Mouse (Mus musculus) c-Kit-positive CD71-negative TER-119-negative erythroid progenitor cells, embryonic 14.5 days (primary cell): ENCODE results near the gene Ptprt.

Experiments used
- DNase-seq: peaks from one replicate; pipeline ENCODE4 v3.0.0-alpha.2; 2013; ENCODE audit warnings: low read depth

The Ptprt gene

DNA sequence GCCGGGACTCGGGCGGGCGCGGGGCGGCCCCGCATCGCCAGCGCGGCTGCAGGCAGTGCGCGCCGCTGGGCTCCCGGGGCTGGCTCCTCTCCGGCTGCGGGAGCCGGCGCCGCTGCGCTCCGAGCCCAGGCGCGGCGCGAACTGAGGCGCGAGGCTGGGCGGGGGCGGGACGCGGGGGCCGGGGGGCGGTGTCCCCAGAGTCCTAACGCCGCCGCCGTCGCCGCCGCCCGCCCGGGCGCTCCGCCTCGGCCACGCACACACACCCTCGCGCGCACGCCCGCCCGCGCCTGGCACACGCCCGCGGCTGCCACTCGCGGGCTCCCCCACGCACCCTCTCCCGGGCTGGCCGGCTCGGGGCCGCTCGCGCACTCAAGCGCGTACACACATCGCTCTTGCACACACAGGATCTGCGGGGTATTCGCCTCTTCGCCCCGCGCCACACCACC lies at the start of gene Ptprt:
TSS of gene Ptprt (minus strand) at position 207 of the 446 bp plus-strand sequence.
- DNase-seq: no peak

DNA sequence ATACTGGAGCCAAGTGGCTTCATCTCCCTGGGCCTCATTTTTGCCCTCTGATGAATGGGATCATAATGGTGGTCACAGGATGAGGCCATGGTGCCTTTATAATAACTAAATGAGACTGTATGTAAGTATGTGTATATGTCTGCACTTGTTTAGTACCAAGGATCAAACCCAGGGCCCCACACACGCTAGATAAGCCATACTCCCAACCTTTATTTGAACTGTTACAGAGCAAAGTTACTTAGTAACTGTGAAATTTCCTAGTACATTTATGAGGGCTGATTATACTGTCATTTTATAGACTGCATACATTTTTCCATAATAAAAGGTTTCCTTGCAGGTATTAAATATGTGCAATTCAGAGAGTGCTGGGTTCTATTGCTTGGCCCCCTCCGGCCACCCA lies 49.5 kb upstream of the Ptprt start:
- no peak for DNase-seq

DNA sequence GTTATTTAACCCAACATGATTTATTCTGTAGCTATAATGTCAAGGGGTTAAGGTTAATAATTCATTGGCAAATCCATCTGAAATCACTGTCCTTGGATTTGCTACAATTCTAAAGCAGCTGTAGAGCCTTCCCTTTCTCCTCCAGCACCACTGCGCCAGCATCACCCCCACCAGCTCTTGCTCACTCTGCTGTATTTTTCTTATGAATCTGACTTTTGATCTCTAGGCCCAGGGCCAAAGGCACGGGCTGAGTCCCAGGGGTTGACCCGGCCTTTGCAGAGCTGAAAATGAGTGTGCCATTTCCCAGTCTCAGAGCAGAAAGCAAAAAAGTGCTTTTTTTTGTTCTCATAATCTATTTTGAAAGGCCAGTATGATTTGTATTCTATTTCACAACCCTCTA lies 38.7 kb upstream of the Ptprt start:
- DNase-seq: no peak

DNA sequence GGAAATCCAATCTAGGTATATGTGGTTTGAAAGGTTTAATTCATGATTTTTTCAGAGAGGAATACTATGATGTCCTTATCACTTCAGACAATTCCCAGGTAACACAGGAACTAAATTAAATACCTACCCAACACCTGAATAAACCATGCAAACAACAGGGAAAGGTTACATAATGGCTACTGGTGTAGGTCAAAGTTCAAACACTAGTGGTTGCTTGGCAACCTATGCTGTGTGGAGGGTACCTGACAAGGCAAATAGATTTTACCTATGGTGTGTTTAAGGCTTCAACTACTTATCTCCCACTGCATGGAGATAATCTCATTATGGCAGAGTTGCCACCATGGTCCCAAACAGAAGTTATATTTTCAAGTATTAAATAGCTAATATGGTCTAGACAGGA lies 38.1 kb upstream of the Ptprt start:
- DNase-seq: no peak

DNA sequence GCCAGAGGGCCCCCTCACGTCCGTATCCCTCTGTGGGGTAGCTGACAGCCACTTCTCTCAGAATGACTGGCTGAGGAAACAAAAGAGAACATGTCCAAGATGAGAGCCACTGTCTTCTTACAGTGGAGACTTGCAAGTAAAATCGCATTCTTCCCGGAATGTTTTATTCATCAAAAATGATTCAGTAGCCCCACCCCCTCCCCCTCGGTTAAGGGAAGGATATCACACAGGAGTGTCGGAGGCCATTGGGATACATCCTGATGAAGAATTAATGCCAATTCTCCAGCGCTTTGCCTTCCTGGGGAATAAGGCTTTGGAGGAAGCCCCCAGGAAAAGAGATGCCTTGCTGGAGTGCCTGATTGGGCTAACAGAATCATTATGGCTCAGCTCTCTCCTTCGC lies 37.1 kb upstream of the Ptprt start:
- DNase-seq: no peak

DNA sequence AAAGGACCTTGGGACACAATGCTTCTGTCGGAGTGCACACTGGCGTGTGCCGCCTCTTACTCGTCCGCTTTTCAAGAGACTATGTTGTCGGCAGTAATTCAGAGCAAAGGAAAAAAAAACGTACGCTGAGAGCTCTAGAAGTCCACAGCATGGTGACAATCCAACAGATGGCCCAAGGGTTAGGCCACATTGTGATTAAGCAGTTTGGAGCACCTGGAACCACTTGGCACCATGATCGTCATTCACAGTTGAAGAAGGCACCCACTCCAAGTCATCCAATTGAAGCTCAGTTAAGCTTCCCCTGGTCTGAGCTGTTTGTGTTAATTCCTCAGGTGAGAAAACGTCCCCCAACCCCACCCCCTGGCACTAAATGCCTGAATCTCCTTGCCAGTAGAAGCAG lies 36.2 kb upstream of the Ptprt start:
- DNase-seq: no peak

DNA sequence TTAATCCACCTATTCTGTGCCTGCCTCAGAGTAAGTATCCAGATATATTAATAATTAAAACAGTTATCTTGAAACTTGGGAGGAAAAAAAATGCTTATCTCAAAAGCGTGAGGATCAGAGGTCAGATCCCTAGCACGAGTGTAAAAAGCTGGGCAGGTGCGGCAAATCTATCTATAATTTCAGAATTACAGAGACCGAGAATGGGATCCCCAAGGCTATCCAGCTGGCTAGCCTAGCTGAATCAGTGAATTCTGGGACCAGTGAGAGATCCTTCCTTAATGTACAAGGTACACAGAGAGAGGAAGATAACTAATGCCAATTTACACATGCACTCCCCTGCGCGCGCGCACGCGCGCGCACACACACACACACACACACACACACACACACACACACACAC lies 31.2 kb upstream of the Ptprt start:
- DNase-seq: no peak

DNA sequence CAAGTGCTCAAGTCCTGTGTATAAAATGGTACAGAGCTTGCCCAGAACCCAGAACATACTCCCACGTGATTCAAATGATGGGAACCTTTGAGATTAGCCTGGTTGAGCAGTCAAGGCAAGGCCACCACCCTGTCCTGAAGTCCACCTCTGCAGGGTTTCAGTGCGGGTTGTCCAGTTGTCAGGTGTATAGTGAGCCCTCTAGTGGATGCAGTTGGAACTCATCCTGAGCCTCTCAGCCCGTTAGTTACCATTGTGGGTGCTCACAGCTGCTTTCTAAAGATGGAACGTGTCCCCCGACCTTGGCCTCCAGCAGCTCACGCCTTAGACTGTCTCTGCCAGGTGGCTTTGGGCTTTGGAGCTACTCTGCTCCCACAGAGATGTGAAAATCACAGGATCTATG lies 21.7 kb upstream of the Ptprt start:
- peak; percentile 5 for DNase-seq

DNA sequence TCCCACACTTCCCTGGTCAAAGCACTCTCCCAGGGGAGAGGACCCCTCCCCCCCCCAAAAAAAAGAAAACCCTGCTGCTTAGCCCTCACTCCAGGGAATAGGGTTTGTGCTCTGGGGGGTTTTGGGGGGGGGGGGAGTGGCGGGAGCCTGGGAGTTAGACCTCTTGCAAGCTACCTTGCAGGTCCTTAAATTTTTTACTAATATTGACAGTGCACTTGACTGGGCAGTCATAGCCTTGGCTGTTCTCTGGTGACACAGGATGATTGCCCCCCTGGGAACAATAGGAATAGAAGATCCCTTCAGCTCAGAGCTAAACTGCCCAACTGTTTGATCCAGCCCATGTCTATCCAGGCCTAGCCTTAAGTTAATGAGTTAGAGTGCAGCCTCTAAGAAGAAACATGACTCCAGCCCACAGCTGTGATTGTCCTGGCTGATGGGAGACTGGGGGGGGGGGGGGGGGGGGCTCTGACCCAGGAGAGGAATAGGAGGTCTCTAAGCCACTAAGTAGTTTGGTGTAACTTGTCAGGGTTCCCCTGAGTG lies 1.6 kb upstream of the Ptprt start:
- no peak for DNase-seq

DNA sequence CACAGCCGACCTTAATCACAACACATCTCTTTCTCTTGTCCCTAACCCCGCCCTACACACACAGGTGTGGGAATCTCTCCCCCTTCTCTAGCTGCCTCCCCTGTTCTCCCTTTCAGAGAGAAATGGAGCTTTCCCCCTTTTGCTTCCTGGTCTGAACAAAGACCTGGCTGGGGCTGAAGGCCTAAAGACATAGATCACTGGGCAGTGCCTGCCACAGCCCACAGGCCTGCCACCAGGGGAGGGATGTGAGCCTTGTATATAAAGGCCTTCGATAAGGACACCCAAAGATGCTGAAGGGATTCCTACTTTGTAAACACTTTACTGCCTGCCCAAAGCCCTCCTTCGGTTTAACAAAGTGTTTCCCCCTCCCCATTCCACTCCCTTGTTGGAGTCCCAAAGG lies 786 bp upstream of the Ptprt start:
- no peak for DNase-seq

DNA sequence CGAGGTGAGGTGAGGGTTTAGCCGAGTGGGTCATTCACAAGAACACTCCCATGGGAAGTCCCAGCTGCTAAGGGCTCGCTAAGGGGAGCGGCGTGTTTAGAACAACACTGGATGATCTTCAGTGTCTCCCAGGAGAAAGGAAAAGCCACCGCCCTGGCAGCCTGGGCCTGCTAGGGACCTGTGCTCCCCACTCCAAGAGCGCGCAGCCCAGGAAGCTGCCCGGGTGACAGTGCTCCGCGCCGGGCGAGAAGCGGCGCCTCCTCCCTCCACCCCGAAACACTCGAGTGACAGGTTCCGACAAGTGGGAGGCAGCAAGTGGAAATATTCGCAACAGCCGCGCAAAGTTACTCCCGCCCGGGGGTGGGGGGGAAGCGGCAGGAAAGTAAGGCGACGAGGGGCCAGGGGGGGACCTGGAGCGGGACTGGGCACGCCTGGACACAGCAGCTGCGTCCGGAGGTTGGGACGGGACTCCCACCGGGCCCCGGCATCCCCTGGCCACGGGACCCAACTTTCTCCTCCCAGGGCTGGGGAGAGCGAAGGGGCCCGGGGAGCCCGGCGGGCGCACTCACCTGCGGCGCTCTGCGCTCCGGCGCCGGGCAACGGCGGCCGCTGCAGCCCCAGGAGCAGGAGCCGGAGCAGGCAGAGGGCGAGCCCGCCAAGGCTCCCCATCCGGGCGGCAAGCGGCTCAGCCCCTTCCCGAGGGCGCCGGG lies 561 bp downstream of the Ptprt start:
- DNase-seq: no peak

DNA sequence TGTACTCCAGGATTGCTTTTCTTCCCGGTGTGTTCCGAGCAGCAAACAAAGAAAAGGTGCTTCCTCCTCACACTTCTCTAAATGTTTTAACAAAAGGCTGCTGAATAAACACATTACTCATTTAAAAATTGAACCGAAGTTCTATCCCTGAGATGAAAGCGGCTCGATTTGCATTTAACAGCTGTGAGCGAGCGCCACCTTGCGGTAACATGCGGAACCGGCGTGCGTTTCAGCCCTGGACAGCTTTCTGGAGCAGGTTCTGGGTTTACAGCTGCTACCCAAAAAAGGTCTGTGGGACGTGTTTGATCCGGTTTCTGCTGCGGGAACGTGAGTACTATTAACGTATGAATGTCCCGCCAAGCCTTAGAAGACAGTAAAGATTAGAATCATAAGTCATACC lies 1.9 kb downstream of the Ptprt start:
- peak; percentile 50 for DNase-seq

DNA sequence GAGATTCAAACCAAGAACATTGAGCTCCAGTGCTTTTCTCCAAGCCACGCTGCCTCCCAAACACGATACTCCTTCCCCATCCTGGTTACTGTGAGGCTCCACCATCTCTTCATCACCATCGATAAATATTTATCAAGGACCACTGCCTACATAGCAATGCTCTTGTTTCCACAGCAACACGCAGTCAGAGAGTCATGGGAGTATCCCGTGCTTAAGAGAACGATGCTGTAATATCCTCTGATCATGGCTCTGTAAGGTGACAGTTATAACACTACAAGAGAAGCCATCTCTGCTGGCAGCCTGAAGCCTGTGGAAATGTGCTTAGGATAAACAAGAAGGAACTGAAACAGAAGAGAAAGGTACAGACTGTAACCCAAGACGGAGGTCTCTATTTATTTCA lies 3.4 kb downstream of the Ptprt start:
- DNase-seq: no peak

DNA sequence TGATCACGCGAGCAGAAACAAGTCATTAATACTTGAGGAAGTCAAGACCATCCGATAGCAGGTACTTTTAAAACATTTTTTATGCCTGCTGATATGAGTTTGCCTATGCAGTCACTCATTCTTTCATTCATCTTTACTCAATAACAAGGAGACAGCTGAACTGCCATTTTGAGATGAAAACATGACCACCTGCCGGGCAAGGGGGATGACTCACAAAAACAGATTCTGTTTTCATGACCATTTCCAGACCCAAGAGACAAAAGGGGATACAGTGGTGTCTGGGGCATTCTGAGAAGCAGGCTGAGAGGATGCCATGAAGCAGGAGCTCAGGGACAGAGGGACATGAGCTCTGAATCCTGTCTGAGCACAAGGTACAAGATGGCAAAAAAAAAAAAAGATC lies 6.5 kb downstream of the Ptprt start:
- DNase-seq: no peak

DNA sequence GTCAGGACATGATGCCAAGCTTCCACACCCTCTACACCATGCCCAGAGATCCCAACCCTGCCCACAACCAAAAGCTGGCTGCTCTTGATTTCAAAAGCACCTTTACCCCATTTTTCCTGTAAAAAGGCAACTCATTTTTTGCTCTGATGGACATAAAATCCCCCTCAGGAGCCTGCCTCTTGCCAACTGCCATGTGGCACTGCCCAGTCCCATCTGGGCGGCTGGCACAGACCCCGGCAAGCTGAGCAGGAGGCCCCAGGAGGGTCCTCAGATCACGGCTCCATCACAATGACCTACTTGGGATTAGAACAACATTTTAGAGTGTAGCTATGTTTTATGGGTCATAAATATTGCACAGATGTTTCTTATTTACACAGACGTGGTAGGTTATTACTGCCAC lies 22.3 kb downstream of the Ptprt start:
- DNase-seq: no peak

DNA sequence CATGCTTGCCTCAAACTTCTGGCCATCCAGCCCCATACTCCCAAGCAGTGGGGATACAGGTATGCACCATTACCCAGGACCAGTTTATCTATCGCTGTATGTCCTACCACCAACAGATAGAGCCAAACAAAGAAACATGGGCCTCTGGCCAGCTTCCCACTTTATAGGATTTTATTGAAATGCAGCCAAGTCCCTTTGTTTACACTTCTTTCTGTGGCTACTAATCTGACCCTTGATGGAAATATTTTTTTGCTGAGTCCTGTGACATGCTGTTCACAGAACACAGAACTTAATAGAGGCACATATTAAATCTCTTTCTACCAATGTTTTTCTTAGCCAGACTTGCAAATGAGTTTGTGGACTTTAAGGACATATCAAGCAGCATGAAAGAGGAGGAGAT lies 23.4 kb downstream of the Ptprt start:
- no peak for DNase-seq

DNA sequence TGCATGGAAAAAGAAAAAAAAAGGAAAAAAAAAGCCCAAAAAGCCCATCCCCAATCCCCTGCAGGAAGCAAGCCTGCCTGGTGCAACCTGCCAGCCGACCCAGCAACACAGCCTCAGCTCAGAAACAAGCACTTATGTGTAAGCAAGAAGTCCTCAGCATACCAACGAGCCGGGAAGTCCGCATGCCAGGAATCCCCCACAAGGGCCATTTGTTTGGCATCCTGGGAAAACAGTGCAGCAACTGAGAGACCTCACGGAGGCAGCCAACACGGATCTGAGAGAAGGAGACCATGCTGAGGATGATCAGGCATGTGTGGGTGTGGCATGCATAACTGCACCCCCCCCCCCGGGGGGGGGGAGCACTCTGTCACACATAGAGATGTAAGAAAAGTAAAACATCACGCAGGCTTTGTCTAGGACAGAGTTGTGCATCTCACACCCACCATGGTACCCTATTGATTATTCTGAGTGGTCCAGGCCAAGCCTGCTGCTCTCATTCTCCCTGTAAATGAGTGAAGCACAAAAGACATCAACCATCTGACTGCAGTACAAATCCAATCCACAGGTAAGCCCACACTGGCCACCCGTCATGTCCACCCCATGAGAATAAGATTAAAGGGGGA lies 24.4 kb downstream of the Ptprt start:
- no peak for DNase-seq

DNA sequence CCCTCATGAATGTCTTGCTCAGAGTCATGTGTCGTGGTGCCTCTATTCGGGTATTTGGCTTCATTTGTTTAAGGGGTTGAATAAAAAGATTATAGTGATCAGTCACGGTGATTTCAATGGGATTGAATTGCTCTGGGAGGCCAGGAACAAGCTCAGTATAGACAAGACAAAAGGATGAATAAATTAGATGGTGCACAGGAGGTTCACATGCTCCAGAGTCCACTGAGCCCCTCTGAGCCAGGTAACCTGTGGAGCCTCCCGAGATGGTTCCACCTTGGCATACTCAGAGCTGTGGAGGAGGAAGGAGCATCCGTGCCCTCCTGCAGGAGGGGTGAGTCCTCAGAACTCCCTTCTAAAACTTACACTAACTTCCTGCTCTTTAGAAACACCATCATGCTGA lies 26.0 kb downstream of the Ptprt start:
- no peak for DNase-seq

DNA sequence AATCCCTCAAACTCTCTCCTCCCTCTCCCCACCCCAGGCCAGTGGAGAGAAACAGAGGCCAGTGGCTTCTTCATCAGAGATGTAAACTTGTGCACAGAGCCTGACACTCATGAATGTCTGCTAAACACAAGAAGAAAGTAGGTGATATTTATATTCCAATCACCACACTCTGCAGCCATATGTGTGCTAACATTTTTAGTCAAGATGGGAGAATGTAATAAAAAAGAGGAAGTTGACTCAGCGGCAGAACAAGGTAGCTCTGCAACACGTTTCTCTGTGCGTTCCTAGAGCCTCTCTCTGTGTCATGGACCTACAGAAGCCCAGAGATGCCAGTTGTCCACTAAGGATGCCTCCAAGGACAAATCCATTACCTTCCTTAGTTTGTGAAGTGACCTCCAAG lies 34.9 kb downstream of the Ptprt start:
- DNase-seq: no peak

DNA sequence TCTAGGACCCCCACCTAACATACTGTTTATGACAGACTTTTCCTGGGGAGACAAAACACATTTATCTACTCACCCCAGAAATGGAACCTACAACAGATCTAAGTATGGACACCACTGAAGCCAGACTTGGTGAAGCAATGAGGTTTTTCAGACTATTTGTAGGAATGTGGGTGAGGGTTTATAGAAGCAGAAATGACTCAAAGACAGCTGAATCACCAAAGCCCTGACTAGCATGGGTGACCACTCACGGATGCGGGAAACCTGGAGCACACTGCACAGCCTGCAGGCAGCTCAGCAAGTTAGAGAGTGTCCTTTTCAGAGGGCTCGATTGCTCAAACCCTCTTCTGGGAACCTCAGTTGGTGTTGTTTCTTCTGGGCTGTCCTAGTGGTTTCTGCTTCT lies 36.2 kb downstream of the Ptprt start:
- no peak for DNase-seq

DNA sequence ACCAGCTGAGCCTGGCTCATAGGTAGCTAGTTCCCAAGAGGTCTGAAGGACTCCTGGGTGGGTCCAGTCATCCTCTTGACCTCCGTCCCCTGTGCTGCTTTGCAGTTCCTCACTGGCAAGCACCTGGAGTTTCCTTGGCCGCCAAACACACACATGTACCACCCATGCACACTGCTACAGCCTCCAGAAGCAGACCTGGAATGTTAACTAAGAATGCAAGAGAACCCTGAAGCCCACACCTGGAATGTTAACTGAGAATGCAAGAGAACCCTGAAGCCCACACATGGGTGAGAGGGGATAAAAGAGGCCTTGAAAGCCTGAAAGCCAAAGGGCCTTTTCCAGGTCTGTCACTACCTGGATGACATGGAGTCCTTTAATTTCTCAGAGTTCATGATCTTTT lies 46.7 kb downstream of the Ptprt start:
- no peak for DNase-seq

DNA sequence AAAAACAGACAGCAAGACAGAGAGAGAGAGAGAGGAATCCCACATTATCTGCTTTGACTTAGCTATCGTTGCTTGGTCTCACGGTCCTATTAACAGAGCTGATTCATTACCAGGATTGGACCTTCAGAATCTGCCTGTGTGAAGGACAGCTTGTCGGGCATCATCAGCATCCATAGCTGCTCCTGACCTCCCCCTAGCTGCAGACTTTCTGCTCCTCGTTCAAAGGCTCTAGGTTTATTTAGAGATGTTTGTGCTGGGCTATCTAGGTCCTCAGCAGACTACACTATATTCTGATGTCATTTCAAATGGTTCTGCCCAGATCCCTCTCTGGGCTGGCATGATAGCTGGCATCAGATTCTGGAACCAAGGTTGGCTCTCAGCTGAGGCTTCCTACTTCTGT lies 47.5 kb downstream of the Ptprt start:
- no peak for DNase-seq

DNA sequence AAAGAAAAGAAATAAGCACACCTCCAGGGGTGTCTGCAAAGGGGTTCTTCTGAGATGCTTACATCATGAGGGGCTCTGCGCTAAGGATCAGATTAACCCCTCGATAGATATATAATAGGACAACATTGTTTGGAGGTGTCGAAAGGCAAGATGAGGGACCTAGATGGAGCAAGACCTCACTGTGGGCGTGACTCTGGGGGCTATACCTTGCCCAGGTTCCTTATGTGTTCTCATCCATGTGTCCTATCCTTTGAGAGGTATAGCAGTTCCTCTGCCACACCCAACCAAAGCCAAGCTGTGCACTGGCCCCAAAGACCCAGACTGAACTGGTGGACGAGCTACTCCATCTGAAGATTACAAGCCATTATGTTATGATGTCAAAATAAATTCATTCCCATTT lies 58.2 kb downstream of the Ptprt start:
- DNase-seq: no peak

DNA sequence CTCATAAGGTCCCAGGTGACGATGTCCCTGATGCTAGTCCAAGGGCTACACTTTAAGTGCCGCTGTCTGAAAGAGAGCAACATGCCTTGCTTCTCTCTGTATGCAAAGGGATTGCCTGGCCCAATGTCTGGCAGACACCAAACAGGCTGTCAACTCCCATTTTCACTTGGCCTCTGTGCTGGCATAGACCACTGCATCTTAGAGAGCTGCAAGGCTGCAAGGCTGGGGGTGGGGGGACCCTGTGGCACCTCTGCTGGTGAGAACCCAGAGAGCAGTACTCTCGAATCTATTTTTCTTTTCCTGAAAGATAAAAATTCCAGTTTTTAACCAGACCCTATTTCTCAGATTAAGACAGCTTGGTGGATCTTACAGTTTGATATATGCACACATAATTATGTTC lies 69.6 kb downstream of the Ptprt start:
- no peak for DNase-seq
